ENCODE assay signal across 13 mouse cellular contexts in the genomic region with DNA sequence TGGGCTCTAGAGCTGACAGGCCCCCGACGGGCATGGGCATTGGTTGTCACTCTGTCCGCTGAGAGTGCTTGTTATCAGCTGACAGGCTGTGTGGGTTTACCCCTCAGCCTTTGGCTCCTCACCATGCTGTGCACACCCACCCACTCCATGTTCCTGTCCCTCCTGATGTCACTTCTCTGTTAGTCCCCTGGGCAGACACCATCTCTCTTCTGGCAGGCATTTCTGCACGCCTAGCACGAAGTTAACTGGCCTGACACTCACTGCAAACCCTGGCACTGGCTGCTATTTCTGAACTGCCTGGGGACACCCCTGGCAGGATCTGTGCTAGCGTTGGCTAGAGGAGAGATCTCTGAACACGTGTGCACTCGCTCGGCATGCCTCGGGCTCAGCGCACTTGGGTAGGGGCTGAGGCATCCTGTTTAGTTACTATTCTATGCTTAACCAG.
A peak's percentile ranks its signal among the peaks of the same experiment; 100 is the strongest.
DNase-seq lines count a peak whose midpoint lies in the region; ATAC-seq and TF ChIP-seq lines count a peak whose summit lies in the region.
"Had no signal": no experiment of that assay in that cellular context is flagged by ENCODE, and none has a peak within 500 bp of the region (broad histone marks: within the 10 kb centered on the region; RNA-seq: fewer than 3 reads in every experiment).

No protein-coding gene starts in this region.

- H3K27ac ChIP-seq in gastrocnemius, adult 2 months, result no peak overlapping the region
- H3K27ac ChIP-seq in midbrain, embryonic 15.5 days, result no peak overlapping the region
- H3K27ac ChIP-seq in midbrain, embryonic 13.5 days, result no peak overlapping the region
- H3K27ac ChIP-seq: embryonic facial prominence, embryonic 13.5 days; liver, embryonic 13.5 days had no signal

- DNase-seq in adrenal gland, postnatal 10 days, result peak; percentile 42
- no peak for DNase-seq in adrenal gland, adult 18-20 months (ENCODE audit: low spot score in 2 of 2)
- peak; percentile 68 for DNase-seq in gastrocnemius, adult 2 months
- no peak for DNase-seq in gastrocnemius, postnatal 36 days
- DNase-seq in heart, postnatal 4 days, result peak; percentile 42
- no peak for DNase-seq in thymus, adult 18-20 months
- DNase-seq: cerebellum, postnatal 36 days; kidney, adult 8-10 months; liver, embryonic 13.5 days; lung, postnatal 14 days had no signal

- H3K4me1 ChIP-seq in midbrain, embryonic 15.5 days, result peaks cover 29% of the 10 kb centered on the region
- peaks cover 35% of the 10 kb centered on the region for H3K4me1 ChIP-seq in midbrain, embryonic 13.5 days (replicated peaks)
- H3K4me1 ChIP-seq: liver, embryonic 13.5 days had no signal

- H3K36me3 ChIP-seq in midbrain, embryonic 15.5 days (replicated peaks), result no peaks in the 10 kb centered on the region
- H3K36me3 ChIP-seq in midbrain, embryonic 13.5 days, result no peaks in the 10 kb centered on the region
- H3K36me3 ChIP-seq: embryonic facial prominence, embryonic 13.5 days; liver, embryonic 13.5 days had no signal

- H3K27me3 ChIP-seq in midbrain, embryonic 15.5 days (replicated peaks), result no peaks in the 10 kb centered on the region; the same call in 1 of the 2 replicates
- H3K27me3 ChIP-seq in midbrain, embryonic 13.5 days, result peaks cover 6% of the 10 kb centered on the region; the same call in 1 of the 2 replicates
- H3K27me3 ChIP-seq: embryonic facial prominence, embryonic 13.5 days; liver, embryonic 13.5 days had no signal

- no peak overlapping the region for H3K4me3 ChIP-seq in gastrocnemius, adult 2 months
- H3K4me3 ChIP-seq in midbrain, embryonic 15.5 days, result no peak overlapping the region
- H3K4me3 ChIP-seq in midbrain, embryonic 13.5 days (replicated peaks), result no peak overlapping the region
- H3K4me3 ChIP-seq: embryonic facial prominence, embryonic 13.5 days; liver, embryonic 13.5 days had no signal

- H3K9ac ChIP-seq in midbrain, embryonic 15.5 days, result no peak overlapping the region
- H3K9ac ChIP-seq in midbrain, embryonic 13.5 days (replicated peaks), result no peak overlapping the region
- H3K9ac ChIP-seq: embryonic facial prominence, embryonic 13.5 days; liver, embryonic 13.5 days had no signal

- peak; percentile 67 for ATAC-seq in midbrain, embryonic 15.5 days (replicated peaks)
- ATAC-seq in midbrain, embryonic 13.5 days, result no peak

- WGBS in midbrain, embryonic 15.5 days, result 68% methylated on average over 11 of the region's 11 CpGs
- WGBS in midbrain, embryonic 13.5 days, result 78% methylated on average over 11 of the region's 11 CpGs

- intact Hi-C loops in gastrocnemius, adult 2 months (cut with DNase I), result no loop called here
- intact Hi-C loops in gastrocnemius, postnatal 36 days (cut with DNase I), result no loop called here

- no peak overlapping the region for H3K4me2 ChIP-seq in midbrain, embryonic 15.5 days
- H3K4me2 ChIP-seq in midbrain, embryonic 13.5 days (replicated peaks), result no peak overlapping the region
- H3K4me2 ChIP-seq: embryonic facial prominence, embryonic 13.5 days; liver, embryonic 13.5 days had no signal

- no peaks in the 10 kb centered on the region for H3K9me3 ChIP-seq in midbrain, embryonic 15.5 days
- peaks cover 4% of the 10 kb centered on the region; the same call in 1 of the 2 replicates for H3K9me3 ChIP-seq in midbrain, embryonic 13.5 days
- H3K9me3 ChIP-seq: embryonic facial prominence, embryonic 13.5 days had no signal

- no peak for TF ChIP-seq CTCF in gastrocnemius, adult 2 months (IDR thresholded peaks at IDR 0.05)

Comparison
In these comparisons a context has a peak if more than half of its experiments do, and no peak if none do; other contexts are left out.
1. DNase-seq: peak in adrenal gland, postnatal 10 days (single experiment), gastrocnemius, adult 2 months (single experiment) and heart, postnatal 4 days (single experiment); none in adrenal gland, adult 18-20 months (0 of 2), gastrocnemius, postnatal 36 days (0 of 2) and thymus, adult 18-20 months (0 of 2).